26 mouse cellular contexts compared by ENCODE assay signal in the genomic region with DNA sequence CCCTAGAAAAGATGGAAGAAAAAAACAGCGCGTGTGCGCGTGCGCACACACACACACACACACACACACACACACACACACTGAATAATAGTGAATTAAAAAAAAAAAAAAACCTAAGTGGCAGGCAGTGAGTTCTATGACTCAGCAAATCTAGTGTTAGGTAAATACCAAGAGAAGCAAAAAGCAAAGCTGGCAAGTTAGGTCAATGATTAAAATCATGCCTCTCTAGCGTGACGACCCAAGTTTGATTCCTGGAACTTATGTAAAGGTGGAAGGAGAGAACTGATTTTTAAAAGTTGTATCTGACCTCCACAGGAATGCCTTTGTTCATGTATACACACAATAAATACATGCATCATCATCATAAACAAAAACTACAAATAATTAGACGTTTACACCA. TPM values are rescaled to one million over a fixed set of nuclear protein-coding genes. Genes with fewer than 3 reads are reported as not detected.
"Had no signal": no experiment of that assay in that cellular context is flagged by ENCODE, and none has a peak within 500 bp of the region (broad histone marks: within the 10 kb centered on the region; RNA-seq: fewer than 3 reads in every experiment).

No protein-coding gene starts in this region.

- H3K4me3 ChIP-seq: midbrain, embryonic 10.5 days; midbrain, embryonic 12.5 days; myocyte; neural tube, embryonic 13.5 days; neural tube, embryonic 15.5 days had no signal

- H3K27ac ChIP-seq: midbrain, embryonic 10.5 days; midbrain, embryonic 12.5 days; neural tube, embryonic 13.5 days; neural tube, embryonic 15.5 days had no signal

- H3K36me3 ChIP-seq: midbrain, embryonic 10.5 days; midbrain, embryonic 12.5 days; neural tube, embryonic 13.5 days; neural tube, embryonic 15.5 days had no signal

- H3K9me3 ChIP-seq: midbrain, embryonic 10.5 days; neural tube, embryonic 15.5 days had no signal

- H3K9ac ChIP-seq: lung, embryonic 14.5 days; midbrain, embryonic 12.5 days; neural tube, embryonic 13.5 days; neural tube, embryonic 15.5 days had no signal

- H3K4me1 ChIP-seq: midbrain, embryonic 10.5 days; midbrain, embryonic 12.5 days; neural tube, embryonic 13.5 days; neural tube, embryonic 15.5 days had no signal

- H3K27me3 ChIP-seq: midbrain, embryonic 12.5 days; neural tube, embryonic 13.5 days; neural tube, embryonic 15.5 days had no signal

- H3K4me2 ChIP-seq: lung, embryonic 14.5 days; midbrain, embryonic 12.5 days; neural tube, embryonic 13.5 days; neural tube, embryonic 15.5 days had no signal

- ATAC-seq: midbrain, embryonic 16.5 days had no signal

- DNase-seq: lung, embryonic 14.5 days; lung, postnatal 10 days; lung, postnatal 4 days; midbrain, embryonic 14.5 days; retina, postnatal 1 day; right cerebral cortex, adult 18-20 months; right cerebral cortex, postnatal 25 days; right cerebral cortex, postnatal 4 days; spleen, adult 18-20 months; thymus, adult 18-20 months; thymus, postnatal 14 days; thymus, postnatal 36 days had no signal

RNA-seq across cellular contexts. Expression of a gene that starts 41.7 kb away (rescaled TPM):
- total RNA-seq: megakaryocyte, adult 5-6 weeks; megakaryocyte-erythroid progenitor cell, adult 5-6 weeks had no signal
- polyA plus RNA-seq: lung, embryonic 14.5 days; lung, embryonic 16.5 days; midbrain, embryonic 10.5 days; midbrain, embryonic 12.5 days; midbrain, embryonic 14.5 days; midbrain, embryonic 16.5 days; myocyte; neural tube, embryonic 11.5 days; neural tube, embryonic 13.5 days; neural tube, embryonic 15.5 days; small intestine, adult 2 months; stomach, embryonic 14.5 days; stomach, embryonic 16.5 days; thymus, postnatal 0 days had no signal
